Mouse (Mus musculus): Measurements from ENCODE around the gene Nfkb1.

The Nfkb1 gene

DNA sequence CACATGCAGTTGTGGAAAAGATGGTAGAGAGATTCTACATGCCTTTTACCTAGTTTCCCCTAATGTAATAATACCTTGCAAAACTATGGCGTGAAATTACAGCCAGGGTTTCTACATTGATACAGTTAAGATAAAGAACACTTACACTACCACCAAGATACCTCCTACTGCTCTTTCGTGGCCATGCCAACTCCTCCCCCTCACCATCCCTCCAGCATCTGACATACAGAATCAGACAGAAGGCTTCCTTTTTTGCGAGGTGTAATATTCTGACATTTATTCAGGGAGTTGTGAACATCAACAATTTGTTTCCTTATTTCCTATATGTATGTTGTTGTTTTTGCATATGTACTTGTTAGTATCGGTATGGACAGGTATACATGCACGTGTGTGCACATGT, 11.3 kb upstream of the Nfkb1 start:
- DNase-seq (ENCODE audit: low read depth) = no peak

DNA sequence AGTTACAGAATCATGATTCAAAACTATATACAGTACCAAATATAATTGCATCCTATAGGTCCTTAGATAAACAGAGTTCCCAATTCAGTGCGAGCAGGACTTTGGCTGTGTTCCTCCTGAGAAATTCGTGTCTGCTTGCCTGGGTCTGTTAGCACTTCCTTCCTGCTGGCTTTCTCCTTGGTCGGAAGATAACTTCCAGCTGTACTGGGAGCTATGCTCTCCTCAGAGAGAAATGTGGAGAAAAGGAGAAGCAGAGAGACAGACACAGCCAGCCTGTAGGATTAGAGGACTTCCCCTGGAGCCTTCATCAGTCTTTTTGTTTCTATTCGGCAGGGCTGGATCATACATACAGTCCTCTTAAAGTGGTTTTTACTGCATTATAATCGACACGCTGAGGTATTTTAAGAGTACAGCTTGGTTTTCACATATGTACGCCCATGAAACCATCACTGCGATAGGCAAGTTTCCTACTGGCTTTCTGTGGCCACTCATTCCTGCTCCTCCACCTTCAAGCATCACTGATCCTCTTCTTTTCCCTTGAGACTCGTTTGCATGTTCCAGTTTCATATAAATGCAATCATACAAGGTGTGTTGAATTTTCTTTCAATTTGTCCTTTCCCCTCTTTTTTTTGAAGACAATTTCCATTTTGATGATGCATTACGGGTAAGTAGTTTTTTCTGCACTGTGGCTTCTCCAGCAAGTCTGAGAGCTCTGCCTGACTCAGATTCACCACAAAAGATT, 8.3 kb upstream of the Nfkb1 start:
- DNase-seq (ENCODE audit: low read depth) = no peak

GRCm38 (mm10) chr3:135698466-135698975, 7.2 kb upstream of the Nfkb1 start:
- no peak for DNase-seq (ENCODE audit: low read depth)

GRCm38 (mm10) chr3:135696262-135696661, 4.9 kb upstream of the Nfkb1 start:
- DNase-seq (ENCODE audit: low read depth) = no peak

- DNase-seq (ENCODE audit: low read depth) = peak; percentile 36
Measured at GRCm38 (mm10) chr3:135692999-135693398, 1.7 kb upstream of the Nfkb1 start.

DNA sequence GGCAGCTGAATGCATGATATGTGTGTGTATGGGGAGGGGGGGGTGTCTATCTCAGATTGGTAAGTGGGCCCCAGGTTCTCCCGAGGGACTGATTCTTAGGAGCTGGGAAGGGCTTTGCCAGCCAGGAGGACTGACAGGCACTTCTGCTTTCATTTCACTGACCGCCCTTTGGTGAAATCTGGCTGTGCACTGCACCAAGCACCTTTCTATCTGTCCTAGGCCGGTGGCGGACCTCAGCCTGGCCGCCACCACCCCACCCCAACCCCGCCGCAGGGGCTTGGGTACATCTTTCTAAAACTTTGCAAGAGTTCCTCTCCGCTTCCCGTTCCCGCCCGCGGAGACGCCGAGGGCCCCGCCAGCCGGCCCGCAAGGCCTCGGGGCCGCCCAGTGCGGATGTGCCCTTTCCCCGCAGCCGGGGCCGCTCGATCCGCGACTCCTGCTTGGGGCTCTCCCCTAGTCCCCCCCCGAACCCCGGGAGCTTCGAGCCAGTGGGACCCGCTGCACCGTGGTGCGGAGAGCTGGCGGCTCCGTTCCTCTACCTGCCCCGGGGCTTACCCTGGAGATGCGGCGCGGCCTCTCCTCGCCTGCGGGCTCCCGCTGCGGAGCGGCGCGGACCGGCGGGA, 668 bp downstream of the Nfkb1 start:
- DNase-seq (ENCODE audit: low read depth) = peak; percentile 75

GRCm38 (mm10) chr3:135689773-135690567, 1.4 kb downstream of the Nfkb1 start:
- DNase-seq (ENCODE audit: low read depth) = no peak

GRCm38 (mm10) chr3:135688970-135689772, 2.2 kb downstream of the Nfkb1 start:
- peak; percentile 80 for DNase-seq (ENCODE audit: low read depth)

DNA sequence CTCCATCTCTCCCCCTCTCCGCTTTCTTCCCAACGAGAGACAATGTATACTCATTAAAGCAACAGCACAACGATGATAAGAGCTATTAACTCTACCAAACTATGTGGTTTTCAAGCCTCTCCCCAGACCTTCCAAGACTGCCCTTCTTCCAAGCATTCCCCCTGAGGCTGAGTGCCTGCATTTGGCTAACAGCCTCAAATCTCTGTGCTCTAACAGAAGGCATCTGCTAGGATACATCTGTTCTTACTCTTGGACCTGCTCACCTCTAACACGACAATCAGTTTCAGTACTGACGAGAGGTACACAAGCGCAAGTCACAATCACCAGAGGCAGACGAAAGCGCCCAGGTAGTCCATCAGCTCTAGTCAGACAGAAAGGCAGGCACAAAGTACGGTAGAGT, 3.4 kb downstream of the Nfkb1 start:
- no peak for DNase-seq (ENCODE audit: low read depth)

- DNase-seq (ENCODE audit: low read depth) = peak; percentile 38
Measured at GRCm38 (mm10) chr3:135686419-135686818, 4.9 kb downstream of the Nfkb1 start.

DNA sequence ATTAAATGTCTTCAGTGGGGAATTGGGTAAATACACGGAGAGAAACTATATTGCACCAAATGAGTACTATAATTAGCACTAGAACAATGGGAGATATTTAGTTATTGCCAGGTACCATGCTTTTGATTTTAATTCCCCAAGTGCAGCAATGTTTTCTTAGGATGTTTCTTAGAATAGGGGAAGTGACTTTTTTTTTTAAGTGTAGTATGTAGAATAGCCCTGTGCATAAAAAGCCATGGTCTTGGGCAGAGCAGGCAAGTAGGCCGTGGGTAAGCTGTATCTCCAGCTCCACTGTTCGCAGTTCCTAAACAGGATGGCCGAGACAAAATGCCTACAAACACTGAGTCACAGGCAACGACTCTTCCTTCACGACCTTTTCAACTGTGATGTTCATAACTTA, 8.1 kb downstream of the Nfkb1 start:
- peak; percentile 25 for DNase-seq (ENCODE audit: low read depth)

DNA sequence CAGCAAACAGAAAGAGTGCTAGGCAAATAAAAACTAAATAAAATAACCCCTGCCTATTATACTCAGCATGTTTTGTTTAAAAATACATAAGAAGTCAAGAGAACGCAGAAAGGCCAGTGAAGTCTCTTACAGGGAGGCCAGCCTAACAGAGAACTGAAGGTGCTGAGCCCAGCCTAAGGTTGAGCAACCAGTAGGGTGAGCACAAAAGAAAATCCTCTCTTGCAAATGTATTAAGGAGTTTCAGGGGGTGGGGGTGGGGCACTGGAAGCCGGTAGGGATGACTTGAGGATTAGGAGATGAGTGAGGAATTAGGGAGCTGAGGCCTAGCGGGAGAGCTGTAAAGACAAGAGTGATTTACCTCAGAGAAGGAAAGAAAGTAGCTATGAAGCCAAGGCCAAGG, 9.1 kb downstream of the Nfkb1 start:
- no peak for DNase-seq (ENCODE audit: low read depth)

DNA sequence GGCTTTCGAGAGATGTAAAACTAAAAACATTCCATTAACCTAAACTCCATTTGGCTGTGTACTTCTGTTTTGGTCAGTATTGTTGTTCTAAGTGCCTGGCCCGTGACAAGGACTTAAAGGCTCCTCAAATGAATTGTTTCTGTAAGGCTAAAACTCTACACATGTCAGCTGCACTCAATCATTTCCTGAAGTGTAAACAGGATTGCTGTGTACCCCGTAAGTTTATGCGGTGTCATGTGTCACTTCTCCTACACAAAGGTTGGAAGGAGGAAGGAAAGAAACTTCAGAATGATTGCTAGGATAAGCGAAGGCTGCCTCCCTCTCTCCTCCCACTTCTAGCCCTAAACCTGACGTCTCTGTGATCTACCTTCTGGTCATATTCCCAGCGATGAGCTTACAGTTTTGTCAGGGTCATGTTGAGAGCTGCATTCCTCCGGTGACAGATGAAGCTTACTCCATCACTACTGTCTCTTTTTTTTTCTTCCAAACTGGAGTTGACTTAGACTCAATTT, 10.0 kb downstream of the Nfkb1 start:
- no peak for DNase-seq (ENCODE audit: low read depth)

DNA sequence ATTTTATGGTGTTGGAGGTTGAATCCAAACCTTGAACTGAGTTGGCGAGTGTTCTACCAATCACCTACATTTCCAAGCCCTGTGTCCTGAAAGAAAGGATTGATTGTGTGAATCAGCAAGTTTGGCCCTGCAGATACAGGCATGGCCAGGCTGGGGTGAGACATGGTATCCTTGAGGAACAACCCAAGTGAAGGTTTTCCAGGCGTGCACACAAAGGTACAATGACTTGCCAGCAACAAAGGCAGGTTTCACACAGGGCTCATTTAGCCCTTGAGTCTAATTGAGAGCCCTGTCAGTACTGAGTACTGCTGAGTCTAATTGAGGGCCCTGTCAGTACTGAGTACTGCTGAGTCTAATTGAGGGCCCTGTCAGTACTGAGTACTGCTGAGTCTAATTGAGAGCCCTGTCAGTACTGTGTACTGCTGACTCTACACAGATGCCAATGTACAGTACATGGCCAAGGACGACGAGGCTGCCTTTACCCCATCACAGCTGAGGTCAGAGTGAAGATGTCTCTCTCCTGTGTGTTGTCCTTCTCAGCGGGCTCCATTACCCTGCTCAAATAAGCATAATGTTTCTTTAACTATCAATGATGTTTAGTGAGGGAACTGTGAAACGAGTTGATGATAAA, 11.0 kb downstream of the Nfkb1 start:
- no peak for DNase-seq (ENCODE audit: low read depth)

DNA sequence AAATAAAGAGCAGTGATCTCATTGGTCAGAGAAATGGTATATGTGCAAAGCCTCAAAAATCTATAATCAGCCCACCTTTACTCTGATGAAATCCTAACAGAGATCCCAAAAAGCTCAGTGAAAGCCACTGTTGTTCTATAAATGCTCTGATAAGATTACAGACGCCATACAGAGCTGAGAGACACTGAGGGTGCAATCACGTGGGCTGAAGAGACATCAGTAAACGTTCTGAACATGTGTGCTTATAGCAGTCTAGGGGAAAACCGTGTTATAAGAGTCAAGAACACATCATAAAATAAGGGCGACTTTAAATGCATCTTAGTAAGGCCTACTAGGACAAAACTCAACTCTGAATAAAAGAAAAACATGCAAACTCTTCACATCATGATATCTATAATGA, 14.3 kb downstream of the Nfkb1 start:
- peak; percentile 38 for DNase-seq (ENCODE audit: low read depth)

- DNase-seq (ENCODE audit: low read depth) = no peak
Measured at GRCm38 (mm10) chr3:135676364-135676763, 15.0 kb downstream of the Nfkb1 start.

DNA sequence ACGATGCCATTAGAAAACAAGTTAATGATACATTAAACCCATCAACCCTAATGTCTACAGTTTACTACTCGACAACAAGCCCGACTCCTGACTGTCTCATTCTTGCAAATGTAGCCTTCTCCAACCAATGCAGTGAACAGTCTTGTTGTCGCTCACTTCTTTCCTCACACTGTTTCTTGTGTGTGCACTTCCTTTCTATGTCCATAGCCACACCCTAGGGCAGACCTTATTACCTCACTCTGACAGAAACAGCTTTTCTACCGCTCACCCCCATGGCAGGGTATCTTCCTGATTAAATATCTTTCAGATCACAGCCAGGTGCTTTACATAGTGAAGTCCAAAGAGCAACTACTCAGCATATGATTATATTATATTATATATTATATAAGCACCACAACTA, 15.9 kb downstream of the Nfkb1 start:
- peak; percentile 55 for DNase-seq (ENCODE audit: low read depth)

GRCm38 (mm10) chr3:135674716-135675392, 16.5 kb downstream of the Nfkb1 start:
- peak; percentile 32 for DNase-seq (ENCODE audit: low read depth)

- no peak for DNase-seq (ENCODE audit: low read depth)
Measured at GRCm38 (mm10) chr3:135673695-135674094, 17.7 kb downstream of the Nfkb1 start.

DNA sequence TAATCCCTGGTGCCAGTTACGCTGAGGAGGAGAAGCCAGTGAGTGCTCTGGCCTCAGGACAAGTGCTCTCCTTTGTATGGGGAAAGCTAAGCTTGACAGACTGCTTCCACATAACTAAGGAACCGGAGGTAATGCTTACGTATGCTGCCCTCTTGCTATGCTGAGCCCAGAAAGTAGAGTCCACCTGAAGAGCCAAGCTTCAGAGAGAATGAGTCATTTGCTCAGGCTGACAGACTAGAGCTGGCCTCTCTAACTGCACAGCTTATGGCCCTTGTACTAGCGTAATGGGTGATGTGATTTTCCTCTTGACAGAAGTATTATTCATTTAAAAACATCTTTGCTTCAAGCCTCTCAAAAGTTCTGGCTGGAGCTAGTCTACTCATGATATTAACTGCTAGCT, 18.3 kb downstream of the Nfkb1 start:
- no peak for DNase-seq (ENCODE audit: low read depth)

DNA sequence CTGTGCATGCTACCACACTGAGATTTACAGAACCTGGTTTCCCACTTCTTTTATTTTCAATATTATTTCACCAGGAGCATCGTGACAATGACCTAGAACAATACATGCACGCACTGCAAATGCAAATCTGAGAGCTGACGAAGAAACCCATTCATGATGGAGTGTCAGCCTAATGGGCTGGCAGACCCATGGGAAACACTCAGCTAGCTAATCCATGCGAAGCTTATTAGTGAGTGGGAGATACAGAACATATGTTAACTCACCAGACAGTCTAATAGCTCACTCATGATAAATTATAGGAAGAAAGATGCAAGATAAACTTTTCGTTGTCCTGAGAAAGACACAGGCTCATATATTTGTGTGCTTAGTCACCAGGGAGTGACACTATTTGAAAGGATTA, 19.2 kb downstream of the Nfkb1 start:
- DNase-seq (ENCODE audit: low read depth) = no peak

Data from induced T-regulatory cell, adult 2 months (primary cell).